Mouse (Mus musculus) intestine, postnatal 0 days (tissue): ENCODE measurements around the gene Ttc36. TPM values are rescaled to one million over a fixed set of nuclear protein-coding genes. Genes with fewer than 3 reads are reported as not detected.

Experiments used
- ATAC-seq: fragments of 200-750 bp; cut with Nextera tagmentation; 2 replicates; pipeline ENCODE4 v1.8.0; 2017; ENCODE audit warnings: mild to moderate bottlenecking, moderate TSS enrichment, moderate library complexity
- H3K27ac ChIP-seq: fragments of 300-500 bp; sonication (generic); 2 replicates; pipeline ENCODE4 v1.5.1; 2014; ENCODE audit warnings: mild to moderate bottlenecking, low read depth, low read length, moderate library complexity
- H3K27me3 ChIP-seq: fragments of 300-500 bp; sonication (generic); replicated peaks from 2 replicates; pipeline ENCODE4 v1.6.1; 2014; ENCODE audit warnings: low read length, mixed read lengths; ENCODE audit not compliant: control insufficient read depth, insufficient read depth
- H3K36me3 ChIP-seq: fragments of 300-500 bp; sonication (generic); 2 replicates; pipeline ENCODE4 v1.6.1; 2014; ENCODE audit warnings: mild to moderate bottlenecking, moderate library complexity; ENCODE audit not compliant: control insufficient read depth, insufficient read depth
- H3K4me1 ChIP-seq: fragments of 300-500 bp; sonication (generic); replicated peaks from 2 replicates; pipeline ENCODE4 v1.6.1; 2014; ENCODE audit warnings: antibody characterized with exemption, low read length, mixed read lengths; ENCODE audit not compliant: control insufficient read depth, insufficient read depth
- H3K4me2 ChIP-seq: fragments of 300-500 bp; sonication (generic); replicated peaks from 2 replicates; pipeline ENCODE4 v1.6.1; 2014; ENCODE audit warnings: low read depth, mild to moderate bottlenecking, moderate library complexity
- H3K4me3 ChIP-seq: fragments of 300-500 bp; sonication (generic); 2 replicates; pipeline ENCODE4 v1.5.1; 2014; ENCODE audit warnings: low read depth, low read length
- H3K9ac ChIP-seq: fragments of 300-500 bp; sonication (generic); 2 replicates; pipeline ENCODE4 v1.6.1; 2014; ENCODE audit warnings: mild to moderate bottlenecking, low read depth, low read length
- H3K9me3 ChIP-seq: fragments of 300-500 bp; sonication (generic); 2 replicates; pipeline ENCODE4 v1.6.1; 2016; ENCODE audit warnings: mixed run types; ENCODE audit not compliant: control insufficient read depth
- CTCF ChIP-seq: sonication (generic); IDR thresholded peaks from 2 replicates; pipeline ENCODE4 v1.5.1; 2016; ENCODE audit warnings: low read depth, mild to moderate bottlenecking, control low read depth, antibody characterized with exemption, moderate library complexity
- WGBS: fragments of 180-500 bp; shearing (Covaris S2); extraction: QIAGEN DNeasy Blood & Tissue Kit; methylation state at CpG from one replicate; pipeline ENCODE4 v1.1.7; 2014; 5-methylcytosine and 5-hydroxymethylcytosine counted together
- polyA plus RNA-seq: library from polyadenylated mRNA; unstranded; fragments of >200 nt; fragmentation: Nextera tagmentation; extraction: Ambion mirVana; gene quantifications from 2 replicates; pipeline ENCODE4 v1.2.1, GENCODE M21; 2015

Ttc36 gene
- polyA plus RNA-seq, 1 experiment from 2014 or later, result 4.0 TPM

DNA sequence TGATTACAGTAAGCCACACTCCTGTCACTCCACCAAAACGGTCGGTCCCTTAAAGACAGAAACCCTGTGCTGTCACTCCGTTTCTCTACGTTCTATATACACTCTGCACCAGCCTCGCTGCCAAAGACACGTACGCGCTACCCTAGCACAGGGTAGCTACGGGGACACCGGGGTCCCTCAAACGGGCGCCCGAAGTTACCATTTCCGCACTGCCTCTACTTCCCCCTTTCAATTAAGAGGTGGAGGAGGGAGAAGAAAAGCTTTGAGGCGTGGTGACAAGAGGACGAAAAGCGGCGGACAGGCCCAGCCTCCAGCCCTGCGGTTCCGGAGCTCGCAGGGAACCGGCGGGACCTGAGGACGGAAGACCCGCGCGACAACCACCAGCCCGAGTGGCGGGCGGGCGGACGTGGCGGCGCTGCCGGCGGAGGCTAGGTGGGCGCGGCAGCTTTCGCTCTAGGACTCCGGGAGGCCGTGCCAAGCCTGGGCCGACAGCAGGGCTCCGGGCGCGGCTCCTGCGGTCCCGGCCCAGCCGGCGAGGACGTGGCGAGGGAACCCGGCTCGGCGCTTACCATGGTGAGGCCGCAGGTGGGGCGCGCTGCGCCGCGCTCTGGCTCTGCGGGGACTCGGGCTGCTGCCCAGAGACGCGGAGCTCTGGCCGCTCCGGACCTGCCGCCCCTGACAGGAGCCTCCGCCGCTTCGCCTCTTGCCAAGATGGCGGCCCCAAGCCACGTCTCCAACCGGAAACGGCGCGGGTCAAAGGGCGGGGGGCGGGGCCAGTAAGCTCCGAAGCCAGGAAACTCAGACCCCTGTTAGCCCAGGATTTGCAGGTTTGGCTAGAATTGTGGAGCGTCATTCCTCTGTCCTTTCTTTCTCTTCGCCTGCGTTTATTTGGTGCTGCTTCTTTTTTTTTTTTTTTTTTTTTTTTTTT is 35.5 kb downstream of the Ttc36 start, which contains the start of the genes Arcn1 and Ift46:
Gene Arcn1 (minus strand): TSS at position 745 of the 928 bp plus-strand sequence.
Gene Ift46 (plus strand): TSS at position 808 of the 928 bp plus-strand sequence.
- Histone ChIP-seq H3K4me1 (0 out of 2 replicates have a peak, but pooled peaks cover 7% of the 10 kb centered on the region), H3K9me3 (no peaks in the 10 kb centered on the region), H3K27ac (peak within 1 kb of the TSS; percentile 98), H3K27me3 (no peaks in the 10 kb centered on the region), H3K9ac (peak within 1 kb of the TSS; percentile 99), H3K4me2 (peak within 1 kb of the TSS; percentile 68), H3K36me3 (no peaks in the 10 kb centered on the region), H3K4me3 (peak within 1 kb of the TSS; percentile 94)
- no peak for TF ChIP-seq CTCF
- under 1% methylated on average over 82 of the region's 82 CpGs for WGBS
- peak; percentile 85 for ATAC-seq

GRCm38 (mm10) chr9:44760873-44761272 is 42.0 kb downstream of the Ttc36 start:
- Histone ChIP-seq H3K9me3 (no peaks in the 10 kb centered on the region), H3K9ac (no peak overlapping the region), H3K36me3 (peaks cover 27% of the 10 kb centered on the region), H3K27ac (no peak overlapping the region), H3K4me1 (0 out of 2 replicates have a peak, but pooled peaks cover 7% of the 10 kb centered on the region), H3K27me3 (no peaks in the 10 kb centered on the region), H3K4me2 (no peak overlapping the region), H3K4me3 (no peak overlapping the region)
- no peak for ATAC-seq
- no peak for TF ChIP-seq CTCF
- 26% methylated on average over 2 of the region's 2 CpGs for WGBS

Other genes starting within 250 kb of the Ttc36 start
- 0.21 and 0.25 TPM in 2 replicates for gene Cxcr5, start 241.2 kb downstream of the Ttc36 start, polyA plus RNA-seq
- gene Ddx6, start 198.2 kb downstream of the Ttc36 start, polyA plus RNA-seq, result 7.3 and 9.5 TPM in 2 replicates
- gene Treh, start 129.8 kb downstream of the Ttc36 start, polyA plus RNA-seq, result 2.1 and 2.4 TPM in 2 replicates
- gene Phldb1, start 67.9 kb downstream of the Ttc36 start, polyA plus RNA-seq, result 6.2 and 6.9 TPM in 2 replicates
- 113 and 121 TPM in 2 replicates for gene Arcn1, start 35.2 kb downstream of the Ttc36 start, polyA plus RNA-seq
- gene Ift46, start 35.2 kb downstream of the Ttc36 start, polyA plus RNA-seq, result 52.8 and 56.9 TPM in 2 replicates
- gene Tmem25, start 3.8 kb downstream of the Ttc36 start, polyA plus RNA-seq, result 4.2 and 4.9 TPM in 2 replicates
- gene Kmt2a, start 78.2 kb upstream of the Ttc36 start, polyA plus RNA-seq, result 2.9 and 3.4 TPM in 2 replicates
- 1,311 and 1,336 TPM in 2 replicates for gene Atp5l, start 117.7 kb upstream of the Ttc36 start, polyA plus RNA-seq
- gene Ube4a, start 162.5 kb upstream of the Ttc36 start, polyA plus RNA-seq, result 12.7 and 12.9 TPM in 2 replicates
- gene Cd3g, start 177.4 kb upstream of the Ttc36 start, polyA plus RNA-seq, result 0.61 and 0.78 TPM in 2 replicates
- gene Cd3d, start 178.7 kb upstream of the Ttc36 start, polyA plus RNA-seq, result 0.51 and 0.95 TPM in 2 replicates
- 0.37 and 0.74 TPM in 2 replicates for gene Cd3e, start 206.6 kb upstream of the Ttc36 start, polyA plus RNA-seq
- 9.1 and 11.0 TPM in 2 replicates for gene Mpzl2, start 236.7 kb upstream of the Ttc36 start, polyA plus RNA-seq